ENCODE assay signal across 12 mouse cellular contexts in the genomic region with DNA sequence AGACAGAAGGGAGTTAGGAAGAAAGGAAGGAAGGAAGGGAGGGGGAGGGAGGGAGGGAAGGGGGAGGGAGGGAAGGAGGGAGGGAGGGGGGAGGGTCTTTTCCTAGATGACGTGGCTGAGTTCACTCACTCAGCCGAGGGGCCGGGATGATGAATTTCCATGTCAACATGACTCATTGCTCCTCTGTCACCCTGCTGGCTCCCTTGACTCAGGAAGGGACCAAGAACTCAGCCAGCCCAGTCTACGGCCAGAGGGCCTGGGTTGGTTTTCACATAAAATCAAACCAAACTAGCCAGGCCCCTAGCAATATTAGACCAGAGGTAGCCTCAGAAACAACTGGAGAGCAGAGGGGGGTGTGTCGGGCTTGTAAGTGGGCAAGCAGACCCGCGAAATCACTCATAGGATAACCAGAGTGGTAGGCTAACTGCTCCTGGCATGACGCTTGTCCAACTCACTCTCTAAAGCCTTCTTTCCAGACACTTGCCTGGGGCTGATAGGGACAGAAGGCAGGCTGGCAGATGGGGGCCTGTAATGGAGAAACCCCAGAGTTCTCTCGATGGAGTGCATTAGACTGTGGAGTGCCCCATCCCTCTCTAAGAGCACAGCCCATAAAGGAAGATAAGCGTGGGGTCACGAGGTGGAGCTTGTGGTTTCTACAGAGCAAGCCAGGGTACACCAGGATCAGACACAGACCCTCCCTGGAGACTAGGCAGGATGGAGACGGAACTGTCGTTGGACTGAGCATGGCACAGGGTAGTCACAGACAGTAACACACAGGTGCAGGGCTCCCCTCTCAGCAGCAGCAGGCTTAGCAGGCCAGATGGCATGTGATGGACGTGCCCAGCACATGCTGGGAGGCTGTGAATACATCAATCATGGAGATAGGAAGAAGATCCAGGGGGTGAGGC. TPM values are rescaled to one million over a fixed set of nuclear protein-coding genes. Genes with fewer than 3 reads are reported as not detected.
DNase-seq lines count a peak whose midpoint lies in the region; ATAC-seq and TF ChIP-seq lines count a peak whose summit lies in the region.
"Had no signal": no experiment of that assay in that cellular context is flagged by ENCODE, and none has a peak within 500 bp of the region (broad histone marks: within the 10 kb centered on the region; RNA-seq: fewer than 3 reads in every experiment).

No protein-coding gene starts in this region.

- peak overlapping the region; percentile 53; the same call in 1 of the 2 replicates for H3K27ac ChIP-seq in neural tube, embryonic 11.5 days (ENCODE audit: low read depth, low read length)
- H3K27ac ChIP-seq in hindbrain, embryonic 14.5 days = peak overlapping the region; percentile 67
- H3K27ac ChIP-seq in neural tube, embryonic 15.5 days (replicated peaks) = 0 out of 2 replicates have a peak overlapping the region, but pooled peaks have one; percentile 18
- no peak overlapping the region for H3K27ac ChIP-seq in gastrocnemius, adult 2 months
- H3K27ac ChIP-seq: embryonic facial prominence, embryonic 15.5 days; heart, embryonic 15.5 days; lung, embryonic 15.5 days had no signal

- no peaks in the 10 kb centered on the region for H3K9me3 ChIP-seq in neural tube, embryonic 11.5 days (ENCODE audit: control insufficient read depth, low read length)
- no peaks in the 10 kb centered on the region for H3K9me3 ChIP-seq in hindbrain, embryonic 14.5 days (ENCODE audit: control insufficient read depth, low read length)
- no peaks in the 10 kb centered on the region for H3K9me3 ChIP-seq in neural tube, embryonic 15.5 days (replicated peaks)
- H3K9me3 ChIP-seq: embryonic facial prominence, embryonic 15.5 days; heart, embryonic 15.5 days; lung, embryonic 15.5 days had no signal

- no peaks in the 10 kb centered on the region for H3K27me3 ChIP-seq in neural tube, embryonic 11.5 days (ENCODE audit: control insufficient read depth, insufficient read depth, low read length)
- no peaks in the 10 kb centered on the region for H3K27me3 ChIP-seq in hindbrain, embryonic 14.5 days (ENCODE audit: control insufficient read depth, insufficient read depth, low read length)
- H3K27me3 ChIP-seq in neural tube, embryonic 15.5 days (replicated peaks) = no peaks in the 10 kb centered on the region
- H3K27me3 ChIP-seq: embryonic facial prominence, embryonic 15.5 days; heart, embryonic 15.5 days; lung, embryonic 15.5 days had no signal

- no peak overlapping the region for H3K9ac ChIP-seq in neural tube, embryonic 11.5 days (ENCODE audit: low read length)
- no peak overlapping the region for H3K9ac ChIP-seq in hindbrain, embryonic 14.5 days
- no peak overlapping the region for H3K9ac ChIP-seq in neural tube, embryonic 15.5 days (replicated peaks)
- H3K9ac ChIP-seq: embryonic facial prominence, embryonic 15.5 days; heart, embryonic 15.5 days; lung, embryonic 15.5 days had no signal

- DNase-seq in adrenal gland, postnatal 25 days = peak; percentile 19
- no peak for DNase-seq in adrenal gland, adult 8-10 months
- DNase-seq in neural tube, embryonic 11.5 days (ENCODE audit: low spot score) = no peak
- DNase-seq in neural tube, embryonic 10.5 days (ENCODE audit: extremely low spot score, low spot score) = no peak
- no peak for DNase-seq in hindbrain, embryonic 14.5 days (ENCODE audit: low spot score)
- DNase-seq in gastrocnemius, adult 2 months = no peak
- DNase-seq in kidney, adult 18-20 months = no peak
- DNase-seq: layer of hippocampus, adult 9-11 months had no signal

- no peak overlapping the region for H3K4me2 ChIP-seq in neural tube, embryonic 11.5 days (ENCODE audit: low read depth)
- H3K4me2 ChIP-seq in hindbrain, embryonic 14.5 days (replicated peaks) = no peak overlapping the region
- H3K4me2 ChIP-seq in neural tube, embryonic 15.5 days = no peak overlapping the region
- H3K4me2 ChIP-seq: embryonic facial prominence, embryonic 15.5 days; heart, embryonic 15.5 days; lung, embryonic 15.5 days had no signal

- H3K36me3 ChIP-seq in neural tube, embryonic 11.5 days (ENCODE audit: control insufficient read depth, insufficient read depth, low read length) = no peaks in the 10 kb centered on the region
- peaks cover 7% of the 10 kb centered on the region; the same call in 1 of the 2 replicates for H3K36me3 ChIP-seq in hindbrain, embryonic 14.5 days (replicated peaks; ENCODE audit: control insufficient read depth, insufficient read depth)
- H3K36me3 ChIP-seq in neural tube, embryonic 15.5 days = 0 out of 2 replicates have a peak, but pooled peaks cover 3% of the 10 kb centered on the region
- H3K36me3 ChIP-seq: embryonic facial prominence, embryonic 15.5 days; heart, embryonic 15.5 days had no signal

- peak; percentile 64 for ATAC-seq in neural tube, embryonic 11.5 days (ENCODE audit: insufficient read depth, low FRiP score, low TSS enrichment)
- peak; percentile 68 for ATAC-seq in hindbrain, embryonic 14.5 days (ENCODE audit: low FRiP score)
- ATAC-seq in neural tube, embryonic 15.5 days (ENCODE audit: low FRiP score) = peak; percentile 36; the same call in 1 of the 2 replicates

- 54% methylated on average over 14 of the region's 14 CpGs for WGBS in neural tube, embryonic 11.5 days
- WGBS in hindbrain, embryonic 14.5 days = 33% methylated on average over 14 of the region's 14 CpGs
- WGBS in neural tube, embryonic 15.5 days = 35% methylated on average over 14 of the region's 14 CpGs

- intact Hi-C loops in gastrocnemius, adult 2 months (cut with DNase I) = no loop called here

- H3K4me1 ChIP-seq in neural tube, embryonic 11.5 days (ENCODE audit: control insufficient read depth, insufficient read depth, low read length) = peaks cover 4% of the 10 kb centered on the region
- H3K4me1 ChIP-seq in hindbrain, embryonic 14.5 days (replicated peaks; ENCODE audit: control insufficient read depth, insufficient read depth, low read length) = peaks cover 42% of the 10 kb centered on the region
- H3K4me1 ChIP-seq in neural tube, embryonic 15.5 days = peaks cover 27% of the 10 kb centered on the region
- H3K4me1 ChIP-seq: lung, embryonic 15.5 days had no signal

- no peak overlapping the region for H3K4me3 ChIP-seq in neural tube, embryonic 11.5 days (ENCODE audit: low read depth, low read length)
- H3K4me3 ChIP-seq in hindbrain, embryonic 14.5 days (replicated peaks; ENCODE audit: low read length) = no peak overlapping the region
- H3K4me3 ChIP-seq in neural tube, embryonic 15.5 days (replicated peaks) = no peak overlapping the region
- no peak overlapping the region for H3K4me3 ChIP-seq in gastrocnemius, adult 2 months
- H3K4me3 ChIP-seq: embryonic facial prominence, embryonic 15.5 days; heart, embryonic 15.5 days; lung, embryonic 15.5 days had no signal

- no peak for TF ChIP-seq CTCF in gastrocnemius, adult 2 months (IDR thresholded peaks at IDR 0.05)

RNA-seq across cellular contexts. Expression of a gene that starts 43.6 kb away (rescaled TPM):
- total RNA-seq in adrenal gland, postnatal 25 days (2021) = 66.6 and 70.8 TPM in 2 replicates
- total RNA-seq in adrenal gland, adult 8-10 months (2022) = 10 to 100 TPM; 67.5 to 76.1 (median 74.2) TPM
- 115 and 116 TPM in 2 replicates for polyA plus RNA-seq in neural tube, embryonic 11.5 days (2014; fragmentation: Nextera tagmentation; extraction: Ambion mirVana)
- 72.1 and 75.3 TPM in 2 replicates for polyA plus RNA-seq in hindbrain, embryonic 14.5 days (2014; fragmentation: Nextera tagmentation; extraction: Ambion mirVana)
- 66.2 and 77.0 TPM in 2 replicates for polyA plus RNA-seq in neural tube, embryonic 15.5 days (2015; fragmentation: Nextera tagmentation; extraction: Ambion mirVana)
- total RNA-seq in gastrocnemius, adult 2 months (2021) = 10 to 100 TPM; 40.7 to 43.1 TPM
